Mouse (Mus musculus): ENCODE data around the gene Zfp740.

- TF ChIP-seq POLR2A (IDR thresholded peaks at IDR 0.05; ENCODE audit: borderline replicate concordance, low read depth, low read length) (no peak), CTCF (IDR thresholded peaks at IDR 0.05; ENCODE audit: low read depth, low read length) (no peak)
These were observed 5.1 kb downstream of the Zfp740 start for GRCm38 (mm10) chr15:102208092-102208561.
